Mouse (Mus musculus): ENCODE data around the gene Thrb.

DNA sequence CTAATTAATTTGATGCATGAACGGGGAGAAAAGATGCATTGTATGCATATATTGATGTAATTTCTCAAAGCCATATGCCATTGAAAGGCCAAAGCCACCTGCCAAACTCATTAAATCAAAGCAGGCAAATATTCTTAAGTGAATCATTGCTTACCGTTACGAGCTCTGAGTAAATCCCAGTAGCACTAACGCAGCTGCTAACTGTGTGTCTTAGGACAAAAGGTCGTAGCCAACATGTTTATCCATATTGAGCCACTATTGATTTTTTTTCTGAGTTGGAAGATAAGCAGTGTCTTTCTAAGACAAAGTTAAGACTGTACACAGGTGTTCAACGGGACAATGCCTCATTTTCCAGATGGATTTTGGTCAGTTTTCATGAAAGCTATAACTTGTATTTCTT, 323.8 kb downstream of the Thrb start:
- TF ChIP-seq CTCF (IDR thresholded peaks at IDR 0.05; ENCODE audit: low read depth, low read length) (no peak), POLR2A (IDR thresholded peaks at IDR 0.05; ENCODE audit: borderline replicate concordance, low read depth, low read length) (no peak)
